Mouse (Mus musculus) embryo, embryonic 11 days (tissue): ENCODE measurements around the gene Acsm1.
"Not testable (repeated sequence)": the region's sequence is repeated elsewhere in the genome, so short reads cannot be mapped to it uniquely, and the experiment has no call there.

ENCODE experiments used
- DNase-seq: peaks from one replicate; pipeline ENCODE4 v3.0.0-alpha.2; 2015

Acsm1 gene

GRCm38 (mm10) chr7:119606664-119607076, at the start of gene Acsm1:
TSS of gene Acsm1 (plus strand) at chr7:119607026.
- no peak for DNase-seq

- DNase-seq: no peak
Measured at GRCm38 (mm10) chr7:119559789-119560451, 46.9 kb upstream of the Acsm1 start.

GRCm38 (mm10) chr7:119560452-119560835, 46.4 kb upstream of the Acsm1 start:
- no peak for DNase-seq

DNA sequence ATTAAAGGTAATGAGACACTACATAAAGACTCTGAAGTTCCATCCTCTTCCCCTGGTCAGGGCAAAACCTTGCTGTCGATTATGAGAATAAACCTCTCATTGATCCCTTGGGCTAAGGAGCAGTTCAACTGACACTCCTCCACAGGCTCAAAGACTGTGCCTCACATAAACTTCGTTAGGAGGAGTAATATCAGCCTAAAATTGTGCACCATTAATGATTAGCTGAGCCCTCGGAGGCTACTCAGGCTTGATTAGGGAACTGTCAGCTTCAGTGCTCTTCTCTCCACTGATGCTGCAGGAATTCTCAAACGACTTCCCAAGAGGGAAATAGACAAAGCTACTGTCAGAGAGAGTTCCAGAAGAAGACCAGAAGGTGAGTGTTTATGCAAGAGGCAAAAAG, 45.4 kb upstream of the Acsm1 start:
- no peak for DNase-seq

GRCm38 (mm10) chr7:119562476-119562875, 44.4 kb upstream of the Acsm1 start:
- not testable (repeated sequence) for DNase-seq

- DNase-seq: no peak
Measured at GRCm38 (mm10) chr7:119594530-119595107, 12.2 kb upstream of the Acsm1 start.

GRCm38 (mm10) chr7:119595306-119595705, 11.5 kb upstream of the Acsm1 start:
- DNase-seq: no peak

GRCm38 (mm10) chr7:119596536-119596935, 10.3 kb upstream of the Acsm1 start:
- no peak for DNase-seq

DNA sequence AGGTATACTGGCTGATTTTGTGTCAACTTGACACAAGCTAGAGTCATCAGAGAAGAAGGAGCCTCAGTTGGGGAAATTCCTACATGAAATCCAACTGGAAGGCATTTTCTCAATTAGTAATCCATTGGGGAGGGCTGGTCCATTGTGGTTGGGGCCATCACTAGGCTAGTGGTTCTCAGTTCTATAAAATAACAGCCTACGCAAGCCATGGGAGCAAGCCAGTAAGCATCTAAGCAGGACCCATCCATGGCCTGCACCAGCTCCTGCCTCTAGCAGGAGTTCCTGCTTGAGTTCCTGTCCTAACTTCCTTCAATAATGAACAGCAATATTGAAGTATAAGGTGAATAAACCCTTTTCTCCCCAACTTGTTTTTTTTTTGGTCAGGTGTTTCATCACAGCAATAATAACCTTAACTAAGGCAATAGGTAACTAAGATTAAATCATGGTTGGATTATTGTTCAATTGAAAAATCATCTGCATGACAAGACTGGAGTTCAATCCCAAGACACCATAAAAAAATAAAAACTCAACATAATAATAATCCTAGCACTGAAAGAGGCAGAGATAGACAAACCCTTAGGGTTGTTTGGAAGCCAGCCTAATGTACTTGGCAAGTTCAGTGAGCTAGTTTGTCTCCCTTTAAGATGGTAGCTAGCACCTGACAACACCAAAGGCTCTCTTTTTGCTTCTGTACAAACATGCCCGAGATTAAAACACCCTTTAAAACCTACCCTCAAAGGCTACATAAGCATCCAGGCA, 5.5 kb upstream of the Acsm1 start:
- no peak for DNase-seq

DNA sequence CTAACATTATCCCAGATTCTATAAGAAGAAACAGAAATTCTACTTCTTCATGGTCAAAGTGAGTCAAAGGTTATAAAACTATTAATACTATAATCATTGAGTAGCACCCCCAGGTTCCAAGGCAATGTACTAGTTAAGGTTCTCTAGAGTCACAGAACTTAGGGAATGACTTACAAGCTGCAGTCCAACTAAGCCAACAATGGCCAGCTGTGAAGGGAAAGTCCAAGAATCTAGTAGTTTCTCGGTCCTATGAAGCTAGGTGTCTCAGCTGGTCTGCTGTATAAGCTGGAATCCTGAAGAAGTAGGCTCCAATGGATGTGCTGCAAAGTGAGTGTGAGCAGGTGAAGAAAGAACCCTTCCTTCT, 4.9 kb upstream of the Acsm1 start:
- no peak for DNase-seq

DNA sequence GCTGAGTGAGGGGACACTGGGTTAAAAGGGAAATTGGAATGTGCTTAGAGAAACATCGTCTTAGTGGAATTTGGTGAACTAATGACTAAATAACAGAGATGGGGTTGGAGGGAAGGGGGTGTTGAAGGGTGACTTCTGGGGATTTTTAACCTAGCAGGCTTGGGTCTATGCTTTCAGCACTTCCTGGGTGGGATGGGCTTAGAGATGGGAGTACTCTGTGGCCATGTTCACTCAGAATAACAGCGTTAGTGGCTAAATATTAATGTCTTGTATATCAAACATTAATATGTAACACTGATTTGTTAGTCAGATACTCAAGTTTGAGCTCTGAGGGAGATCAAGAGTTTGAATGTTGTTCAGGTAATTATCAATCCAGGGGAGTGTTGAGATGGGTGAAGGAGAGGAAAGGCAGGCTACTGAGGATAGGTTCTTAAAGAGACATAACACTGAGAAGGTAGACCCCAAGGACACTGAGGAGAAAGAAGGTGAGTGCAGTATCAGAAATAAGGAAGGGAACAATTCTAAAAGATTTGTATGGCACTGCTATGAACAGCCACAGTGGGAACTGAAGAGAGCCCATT, 1.8 kb upstream of the Acsm1 start:
- DNase-seq: no peak

DNA sequence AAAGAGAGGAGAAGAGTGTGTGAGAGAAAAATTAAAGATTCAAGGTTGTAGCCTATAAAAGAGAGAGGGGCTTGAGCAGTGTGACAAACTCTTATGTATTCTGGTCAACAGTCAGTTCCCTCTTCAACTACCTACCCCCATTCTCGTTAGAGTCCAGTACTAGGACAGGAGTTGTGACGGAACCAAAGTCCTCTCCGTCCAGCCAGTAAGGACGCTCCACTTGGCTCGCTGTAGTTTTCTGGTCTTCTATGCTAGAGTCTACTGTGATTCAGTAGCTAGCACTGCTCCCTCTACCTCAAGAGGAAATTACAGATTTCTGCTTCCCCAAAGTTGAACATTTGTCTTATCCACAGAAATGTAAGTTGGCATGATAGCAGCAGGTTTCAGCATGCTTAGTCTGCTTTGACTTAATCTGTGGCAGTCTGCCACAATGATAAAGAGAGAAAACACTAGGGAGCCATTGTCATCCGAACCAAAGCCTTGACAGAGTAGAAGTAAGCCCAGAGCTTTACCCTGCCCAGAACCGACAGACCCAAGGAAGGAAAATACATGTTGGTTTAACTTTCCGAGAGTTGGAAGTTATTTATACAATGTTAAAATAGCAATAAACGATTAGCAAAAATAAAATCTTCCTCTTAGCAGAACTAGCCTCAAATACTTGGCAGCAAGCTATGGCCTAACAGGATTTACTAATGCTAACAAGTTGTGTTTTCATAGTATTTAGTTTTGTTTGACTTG, 731 bp upstream of the Acsm1 start:
- no peak for DNase-seq

DNA sequence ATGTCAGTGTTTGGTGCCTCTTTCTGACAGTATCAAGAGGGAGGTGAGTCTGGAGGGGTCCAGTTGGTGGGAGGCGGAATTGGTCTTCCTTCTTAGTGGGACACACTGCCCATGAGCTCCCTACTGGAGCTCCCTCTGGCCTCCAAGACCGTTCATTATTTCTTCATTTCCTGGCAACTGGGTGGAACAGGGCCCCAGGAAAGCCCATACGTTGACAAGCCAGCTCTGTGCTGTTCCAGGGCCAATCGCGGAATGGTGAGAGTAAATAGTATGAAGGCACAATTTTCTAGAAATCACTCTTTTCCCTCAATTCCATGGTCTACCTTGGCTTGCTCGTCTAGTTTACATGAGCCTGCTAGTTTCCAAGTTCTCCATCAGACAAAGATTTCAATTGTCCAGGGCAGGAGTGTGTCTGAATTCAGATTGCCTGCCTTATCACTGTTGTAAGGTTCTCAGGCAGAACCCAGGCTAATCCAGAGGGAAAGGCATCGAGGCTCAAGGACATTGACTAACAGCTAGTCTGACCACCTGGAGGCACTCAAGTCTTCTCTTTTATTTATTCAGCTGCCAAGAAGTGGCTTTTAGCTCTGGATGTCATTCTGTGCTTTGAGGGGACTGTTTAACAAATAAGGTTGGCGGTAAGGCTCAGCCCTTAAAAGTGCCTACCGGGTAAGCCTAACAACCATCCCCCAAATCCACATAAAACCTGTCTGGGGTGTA, 1.1 kb downstream of the Acsm1 start:
- no peak for DNase-seq

- DNase-seq: no peak
Measured at GRCm38 (mm10) chr7:119616531-119616930, 9.7 kb downstream of the Acsm1 start.

DNA sequence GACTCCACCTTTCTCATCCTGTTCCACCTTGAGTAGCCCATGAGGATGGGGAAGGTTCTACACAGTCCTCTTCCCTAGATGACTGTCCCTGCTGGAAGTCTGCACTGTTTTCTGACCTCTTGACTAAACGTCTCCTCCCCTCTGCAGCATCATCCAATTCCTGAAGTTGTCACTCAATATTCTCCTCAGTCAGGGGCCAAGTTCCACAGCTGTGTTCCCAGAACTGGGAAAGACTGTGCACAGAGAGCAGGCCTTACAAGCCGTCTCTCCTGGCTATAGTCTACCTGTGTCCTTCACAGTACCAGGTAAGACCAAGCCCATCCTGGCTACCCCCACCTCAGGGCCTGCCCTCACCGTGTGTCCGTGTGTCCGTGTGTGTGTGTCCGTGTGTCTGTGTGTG, 10.8 kb downstream of the Acsm1 start:
- no peak for DNase-seq

DNA sequence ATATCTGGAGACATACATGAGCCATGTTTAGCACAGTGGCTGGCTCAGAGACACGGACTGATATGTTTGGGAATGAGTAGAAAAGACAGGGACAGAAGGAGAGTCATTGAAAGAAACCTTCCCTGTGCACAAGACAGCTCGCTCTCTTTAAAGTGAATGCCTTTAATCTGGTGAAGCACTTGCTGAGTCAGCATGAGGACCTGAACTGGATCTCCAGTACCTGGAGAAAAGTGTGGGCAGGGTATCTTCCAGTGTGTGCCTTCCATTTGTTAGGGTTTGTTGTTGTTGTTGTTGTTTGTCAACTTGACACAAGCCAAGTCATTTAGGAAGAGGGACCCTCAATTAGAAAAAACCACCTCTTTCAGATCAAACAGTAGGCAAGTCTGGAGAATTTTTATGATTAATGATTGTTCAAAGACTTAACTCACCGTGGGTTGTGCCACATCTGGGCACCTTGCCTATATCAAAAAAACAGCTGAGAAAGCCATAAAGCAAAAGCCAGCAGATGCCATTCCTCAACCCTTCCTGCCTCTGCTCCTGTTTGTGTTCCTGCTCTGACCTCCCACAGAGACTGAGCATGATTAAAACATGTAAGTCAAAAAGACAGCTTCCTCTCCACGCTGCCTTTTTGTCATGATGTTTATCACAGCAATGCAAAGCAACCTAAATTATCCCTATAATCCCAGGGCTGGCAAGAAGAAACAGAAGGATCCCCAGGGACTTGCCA, 11.5 kb downstream of the Acsm1 start:
- no peak for DNase-seq

DNA sequence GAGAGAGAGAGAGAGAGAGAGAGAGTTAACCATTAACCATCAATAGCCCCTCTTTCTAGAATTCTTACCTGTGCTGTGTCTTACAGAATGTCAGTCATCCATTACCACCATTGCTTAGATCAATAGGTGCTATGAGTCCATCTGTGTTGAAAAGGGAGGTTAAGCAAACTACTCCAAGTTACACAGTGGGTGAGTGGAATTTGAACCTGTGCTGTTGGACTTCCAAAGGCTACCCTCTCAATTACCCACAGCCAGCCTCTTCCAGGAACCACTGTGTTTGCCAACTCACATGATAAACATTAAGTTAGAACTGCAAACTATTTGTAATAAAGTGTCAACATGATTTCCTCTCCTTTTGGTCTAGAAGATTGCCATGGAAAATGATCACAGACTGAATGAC, 13.3 kb downstream of the Acsm1 start:
- no peak for DNase-seq

DNA sequence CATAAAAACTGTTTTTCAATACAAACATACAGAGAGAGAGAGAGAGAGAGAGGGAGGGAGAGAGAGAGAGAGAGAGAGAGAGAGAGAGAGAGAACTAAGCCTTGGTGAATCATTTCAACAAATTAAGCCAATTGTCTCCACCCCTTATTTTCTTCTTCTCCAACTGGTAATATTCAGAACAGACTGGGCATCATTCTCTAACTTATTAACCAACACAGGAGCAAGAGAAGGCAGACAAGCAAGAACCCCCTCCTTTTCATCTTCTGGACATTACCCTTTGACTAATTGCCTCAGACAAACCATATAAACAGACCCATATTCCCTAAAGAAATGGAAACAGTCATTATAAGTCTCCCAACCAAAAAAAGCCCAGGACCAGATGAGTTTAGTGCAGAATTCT, 31.9 kb downstream of the Acsm1 start:
- no peak for DNase-seq

- no peak for DNase-seq
Measured at GRCm38 (mm10) chr7:119642307-119642706, 35.5 kb downstream of the Acsm1 start.

- no peak for DNase-seq
Measured at GRCm38 (mm10) chr7:119667893-119668292, 61.1 kb downstream of the Acsm1 start.

DNA sequence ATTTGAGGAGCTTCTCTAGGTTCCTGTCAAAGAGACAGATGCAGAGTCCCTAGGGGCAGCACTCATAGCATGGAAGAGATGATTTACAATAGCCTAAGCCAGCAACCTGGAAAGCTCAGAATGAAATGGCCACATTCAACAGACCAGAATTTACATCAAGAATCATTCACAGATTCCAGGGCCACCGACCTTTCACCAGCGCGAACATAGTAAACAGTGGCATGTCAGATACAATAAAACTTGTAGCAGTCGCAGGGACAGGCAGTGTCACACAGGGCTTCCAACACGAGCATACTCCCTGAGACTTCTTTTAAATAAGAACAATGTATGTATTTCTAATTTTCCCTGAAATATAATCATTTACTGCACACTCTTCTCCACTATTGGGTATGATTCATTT, 63.6 kb downstream of the Acsm1 start:
- no peak for DNase-seq

DNA sequence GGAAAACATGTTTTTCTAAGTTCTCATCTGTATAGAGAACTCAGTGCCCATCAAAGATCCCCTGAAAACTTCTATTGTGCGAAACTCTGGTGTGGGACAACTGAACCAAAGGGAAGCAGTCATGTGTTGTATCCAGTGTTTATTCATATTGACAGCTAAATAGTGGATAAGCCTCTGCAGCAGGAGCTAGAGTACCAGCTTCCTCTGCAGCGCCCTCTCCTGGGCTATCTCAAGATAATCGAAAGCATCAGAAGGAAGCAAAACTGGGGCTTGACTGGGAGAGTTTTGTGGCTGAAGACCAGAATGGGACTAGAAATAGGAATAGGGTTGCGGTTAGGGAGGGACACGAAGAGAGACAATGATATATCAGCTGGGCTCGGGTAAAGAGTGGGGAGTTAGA, 64.1 kb downstream of the Acsm1 start:
- peak; percentile 17 for DNase-seq
